Mouse (Mus musculus) G1E (cell line): ENCODE data around the gene Ank3.

Source experiments
- GATA2 ChIP-seq: IDR thresholded peaks from 2 replicates; pipeline ENCODE4 v1.6.1; 2012; ENCODE audit warnings: low read depth, low read length, inconsistent platforms, borderline replicate concordance
- POLR2AphosphoS5 ChIP-seq: IDR thresholded peaks from 2 replicates; pipeline ENCODE4 v1.6.1; 2012; ENCODE audit warnings: low read depth, low read length, inconsistent platforms; ENCODE audit not compliant: insufficient replicate concordance

GRCm38 (mm10) chr10:69645929-69646328 is 247.4 kb downstream of the Ank3 start:
- no peak for TF ChIP-seq POLR2AphosphoS5
- TF ChIP-seq GATA2: no peak
